Mouse (Mus musculus) stomach, embryonic 15.5 days (tissue): Measurements from ENCODE around the gene 4931400O07Rik. TPM values are rescaled to one million over a fixed set of nuclear protein-coding genes. Genes with fewer than 3 reads are reported as not detected.

Experiments
- ATAC-seq: fragments of 200-750 bp; cut with Nextera tagmentation; 2 replicates; pipeline ENCODE4 v1.8.0; 2017; ENCODE audit warnings: low read depth, moderate number of reproducible peaks, moderate TSS enrichment; ENCODE audit not compliant: insufficient read depth, low FRiP score
- H3K27ac ChIP-seq: fragments of 300-500 bp; sonication (generic); 2 replicates; pipeline ENCODE4 v1.5.1; 2015; ENCODE audit warnings: mild to moderate bottlenecking, inconsistent platforms
- H3K27me3 ChIP-seq: fragments of 300-500 bp; sonication (generic); replicated peaks from 2 replicates; pipeline ENCODE4 v1.6.1; 2015; ENCODE audit warnings: inconsistent platforms
- H3K36me3 ChIP-seq: fragments of 300-500 bp; sonication (generic); 2 replicates; pipeline ENCODE4 v1.6.1; 2015; ENCODE audit warnings: inconsistent platforms
- H3K4me1 ChIP-seq: fragments of 300-500 bp; sonication (generic); 2 replicates; pipeline ENCODE4 v1.6.1; 2015; ENCODE audit warnings: inconsistent platforms
- H3K4me2 ChIP-seq: fragments of 300-500 bp; sonication (generic); 2 replicates; pipeline ENCODE4 v1.6.1; 2015; ENCODE audit warnings: mild to moderate bottlenecking, inconsistent platforms
- H3K4me3 ChIP-seq: fragments of 300-500 bp; sonication (generic); replicated peaks from 2 replicates; pipeline ENCODE4 v1.5.1; 2015; ENCODE audit warnings: inconsistent platforms
- H3K9ac ChIP-seq: fragments of 300-500 bp; sonication (generic); 2 replicates; pipeline ENCODE4 v1.6.1; 2015; ENCODE audit warnings: inconsistent platforms
- H3K9me3 ChIP-seq: fragments of 300-500 bp; sonication (generic); 2 replicates; pipeline ENCODE4 v1.6.1; 2016; ENCODE audit warnings: inconsistent platforms
- WGBS: fragments of 180-500 bp; shearing (Covaris S2); methylation state at CpG from one replicate; pipeline ENCODE4 v1.1.7; 2015; 5-methylcytosine and 5-hydroxymethylcytosine counted together
- polyA plus RNA-seq: library from polyadenylated mRNA; unstranded; fragments of >200 nt; fragmentation: Nextera tagmentation; extraction: Ambion mirVana; gene quantifications from 2 replicates; pipeline ENCODE4 v1.2.1, GENCODE M21; 2015

Gene 4931400O07Rik
- not detected in 2 replicates for polyA plus RNA-seq

DNA sequence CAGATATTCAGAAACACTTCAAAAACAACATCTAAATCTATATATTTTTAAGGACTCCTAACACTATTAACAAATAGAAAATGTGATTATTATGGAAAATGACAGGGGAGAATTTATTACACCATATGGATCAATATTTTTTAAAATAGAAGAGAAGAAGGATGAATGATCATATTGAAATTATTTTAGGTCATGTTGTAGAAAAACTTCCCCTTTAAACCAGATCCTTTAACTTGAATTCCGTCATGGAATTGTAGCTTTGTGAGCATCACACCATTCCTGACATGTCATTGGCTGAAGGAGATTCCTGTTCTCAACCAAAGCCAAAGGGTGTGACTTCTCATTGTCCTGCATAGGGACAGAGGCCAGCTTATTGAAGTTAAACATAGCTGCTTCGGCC is at the start of gene 4931400O07Rik:
Gene 4931400O07Rik, plus strand, starts transcription at position 301 of the 400 bp plus-strand sequence.
- no peaks in the 10 kb centered on the region for H3K27me3 ChIP-seq
- H3K4me1 ChIP-seq = no peaks in the 10 kb centered on the region
- no peak for ATAC-seq
- no peak within 1 kb of the TSS for H3K4me2 ChIP-seq
- WGBS = 84% methylated on average over 2 of the region's 2 CpGs
- H3K9me3 ChIP-seq = no peaks in the 10 kb centered on the region
- H3K36me3 ChIP-seq = no peaks in the 10 kb centered on the region
- H3K4me3 ChIP-seq = no peak within 1 kb of the TSS
- no peak within 1 kb of the TSS for H3K9ac ChIP-seq
- no peak within 1 kb of the TSS for H3K27ac ChIP-seq

Other genes with a start within 250 kb of the 4931400O07Rik start
- not detected in 2 replicates for gene 4933402E13Rik, start 184.5 kb upstream of the 4931400O07Rik start, polyA plus RNA-seq